Mouse (Mus musculus): Measurements from ENCODE around the gene Tas2r135. TPM values are rescaled to one million over a fixed set of nuclear protein-coding genes. Genes with fewer than 3 reads are reported as not detected.

Gene Tas2r135
- polyA plus RNA-seq, 1 experiment from 2014 or later = not detected

GRCm38 (mm10) chr6:42398285-42398684 lies 6.9 kb upstream of the Tas2r135 start:
- WGBS = 92% methylated on average over 3 of the region's 3 CpGs
- no peak for ATAC-seq (replicated peaks)
- no peak overlapping the region for H3K27ac ChIP-seq (replicated peaks)

GRCm38 (mm10) chr6:42398998-42399397 lies 6.2 kb upstream of the Tas2r135 start:
- H3K9ac ChIP-seq (replicated peaks) = no peak overlapping the region
- no peaks in the 10 kb centered on the region for H3K36me3 ChIP-seq
- ATAC-seq (replicated peaks) = no peak
- H3K4me3 ChIP-seq = no peak overlapping the region
- H3K27ac ChIP-seq (replicated peaks) = no peak overlapping the region
- no peaks in the 10 kb centered on the region for H3K4me1 ChIP-seq
- no peaks in the 10 kb centered on the region for H3K27me3 ChIP-seq
- H3K4me2 ChIP-seq (replicated peaks) = no peak overlapping the region
- 96% methylated on average over 1 of the region's 1 CpGs for WGBS
- no peaks in the 10 kb centered on the region for H3K9me3 ChIP-seq

More at GRCm38 (mm10) chr6:42398285-42398684, 6.9 kb upstream of the Tas2r135 start:
- Histone ChIP-seq H3K27me3 (no peaks in the 10 kb centered on the region), H3K9ac (replicated peaks) (no peak overlapping the region), H3K4me1 (no peaks in the 10 kb centered on the region), H3K4me2 (replicated peaks) (no peak overlapping the region), H3K4me3 (no peak overlapping the region), H3K36me3 (no peaks in the 10 kb centered on the region), H3K9me3 (no peaks in the 10 kb centered on the region)

GRCm38 (mm10) chr6:42399938-42400337 lies 5.3 kb upstream of the Tas2r135 start, which contains the start of gene Tas2r143:
Tas2r143 (plus strand) TSS chr6:42400238.
- Histone ChIP-seq H3K4me1 (no peaks in the 10 kb centered on the region), H3K4me3 (no peak within 1 kb of the TSS), H3K9ac (replicated peaks) (no peak within 1 kb of the TSS), H3K36me3 (no peaks in the 10 kb centered on the region), H3K4me2 (replicated peaks) (no peak within 1 kb of the TSS), H3K27me3 (no peaks in the 10 kb centered on the region), H3K27ac (replicated peaks) (no peak within 1 kb of the TSS), H3K9me3 (no peaks in the 10 kb centered on the region)
- WGBS = 86% methylated on average over 1 of the region's 1 CpGs
- ATAC-seq (replicated peaks) = no peak

GRCm38 (mm10) chr6:42419443-42419842 lies 14.2 kb downstream of the Tas2r135 start:
- no peak for ATAC-seq (replicated peaks)
- WGBS = 91% methylated on average over 2 of the region's 2 CpGs
- no peaks in the 10 kb centered on the region for H3K9me3 ChIP-seq
- no peaks in the 10 kb centered on the region for H3K27me3 ChIP-seq
- H3K4me2 ChIP-seq (replicated peaks) = no peak overlapping the region
- no peak overlapping the region for H3K4me3 ChIP-seq
- H3K9ac ChIP-seq (replicated peaks) = no peak overlapping the region
- H3K27ac ChIP-seq (replicated peaks) = no peak overlapping the region
- H3K4me1 ChIP-seq = no peaks in the 10 kb centered on the region
- H3K36me3 ChIP-seq = no peaks in the 10 kb centered on the region

- H3K27ac ChIP-seq (replicated peaks) = no peak overlapping the region
- no peak overlapping the region for H3K9ac ChIP-seq (replicated peaks)
- no peak for ATAC-seq (replicated peaks)
- WGBS = 80% methylated on average over 2 of the region's 2 CpGs
- no peaks in the 10 kb centered on the region for H3K27me3 ChIP-seq
- no peaks in the 10 kb centered on the region for H3K4me1 ChIP-seq
- H3K4me2 ChIP-seq (replicated peaks) = no peak overlapping the region
- H3K9me3 ChIP-seq = no peaks in the 10 kb centered on the region
- H3K36me3 ChIP-seq = no peaks in the 10 kb centered on the region
- no peak overlapping the region for H3K4me3 ChIP-seq
These were observed 16.2 kb downstream of the Tas2r135 start for GRCm38 (mm10) chr6:42421439-42421838.

GRCm38 (mm10) chr6:42424472-42424871 lies 19.2 kb downstream of the Tas2r135 start:
- no peak overlapping the region for H3K9ac ChIP-seq (replicated peaks)
- no peaks in the 10 kb centered on the region for H3K27me3 ChIP-seq
- H3K27ac ChIP-seq (replicated peaks) = no peak overlapping the region
- no peak for ATAC-seq (replicated peaks)
- H3K9me3 ChIP-seq = no peaks in the 10 kb centered on the region
- WGBS = 95% methylated on average over 3 of the region's 3 CpGs
- no peak overlapping the region for H3K4me2 ChIP-seq (replicated peaks)
- H3K36me3 ChIP-seq = no peaks in the 10 kb centered on the region
- no peaks in the 10 kb centered on the region for H3K4me1 ChIP-seq
- H3K4me3 ChIP-seq = no peak overlapping the region

- Histone ChIP-seq H3K4me2 (replicated peaks) (no peak overlapping the region), H3K36me3 (no peaks in the 10 kb centered on the region), H3K4me3 (no peak overlapping the region), H3K9ac (replicated peaks) (no peak overlapping the region), H3K4me1 (no peaks in the 10 kb centered on the region), H3K9me3 (no peaks in the 10 kb centered on the region), H3K27ac (replicated peaks) (no peak overlapping the region), H3K27me3 (no peaks in the 10 kb centered on the region)
- 87% methylated on average over 4 of the region's 4 CpGs for WGBS
- no peak for ATAC-seq (replicated peaks)
These were observed 21.1 kb downstream of the Tas2r135 start for GRCm38 (mm10) chr6:42426337-42426736.

- Histone ChIP-seq H3K9me3 (no peaks in the 10 kb centered on the region), H3K4me1 (no peaks in the 10 kb centered on the region), H3K27ac (replicated peaks) (no peak overlapping the region), H3K4me3 (no peak overlapping the region), H3K4me2 (replicated peaks) (no peak overlapping the region), H3K36me3 (no peaks in the 10 kb centered on the region), H3K9ac (replicated peaks) (no peak overlapping the region), H3K27me3 (no peaks in the 10 kb centered on the region)
- 59% methylated on average over 2 of the region's 2 CpGs for WGBS
- no peak for ATAC-seq (replicated peaks)
These were observed 28.3 kb downstream of the Tas2r135 start for GRCm38 (mm10) chr6:42433554-42433953.

- H3K9me3 ChIP-seq = no peaks in the 10 kb centered on the region
These were observed 29.2 kb downstream of the Tas2r135 start, which contains the start of gene Tas2r126 for GRCm38 (mm10) chr6:42434446-42434845. Tas2r126 (plus strand) TSS chr6:42434535.

GRCm38 (mm10) chr6:42435490-42435889 lies 30.3 kb downstream of the Tas2r135 start:
- ATAC-seq (replicated peaks) = no peak
- no peak overlapping the region for H3K9ac ChIP-seq (replicated peaks)
- no peak overlapping the region for H3K27ac ChIP-seq (replicated peaks)
- 62% methylated on average over 2 of the region's 2 CpGs for WGBS
- no peak overlapping the region for H3K4me2 ChIP-seq (replicated peaks)
- no peak overlapping the region for H3K4me3 ChIP-seq
- no peaks in the 10 kb centered on the region for H3K27me3 ChIP-seq
- no peaks in the 10 kb centered on the region for H3K9me3 ChIP-seq
- H3K4me1 ChIP-seq = no peaks in the 10 kb centered on the region
- H3K36me3 ChIP-seq = no peaks in the 10 kb centered on the region

More at GRCm38 (mm10) chr6:42434446-42434845, 29.2 kb downstream of the Tas2r135 start, which contains the start of gene Tas2r126:
- no peaks in the 10 kb centered on the region for H3K36me3 ChIP-seq
- no peaks in the 10 kb centered on the region for H3K27me3 ChIP-seq
- no peak within 1 kb of the TSS for H3K4me2 ChIP-seq (replicated peaks)
- 91% methylated on average over 6 of the region's 6 CpGs for WGBS
- H3K4me1 ChIP-seq = no peaks in the 10 kb centered on the region
- H3K9ac ChIP-seq (replicated peaks) = no peak within 1 kb of the TSS
- H3K4me3 ChIP-seq = no peak within 1 kb of the TSS
- no peak within 1 kb of the TSS for H3K27ac ChIP-seq (replicated peaks)
- ATAC-seq (replicated peaks) = no peak

- Histone ChIP-seq H3K9me3 (no peaks in the 10 kb centered on the region), H3K4me3 (no peak overlapping the region), H3K27ac (replicated peaks) (no peak overlapping the region), H3K9ac (replicated peaks) (no peak overlapping the region), H3K36me3 (no peaks in the 10 kb centered on the region), H3K4me1 (no peaks in the 10 kb centered on the region), H3K27me3 (no peaks in the 10 kb centered on the region), H3K4me2 (replicated peaks) (no peak overlapping the region)
- ATAC-seq (replicated peaks) = no peak
- 75% methylated on average over 2 of the region's 2 CpGs for WGBS
These were observed 36.2 kb downstream of the Tas2r135 start for GRCm38 (mm10) chr6:42441395-42441794.

- no peaks in the 10 kb centered on the region for H3K36me3 ChIP-seq
- no peak overlapping the region for H3K4me2 ChIP-seq (replicated peaks)
- no peaks in the 10 kb centered on the region for H3K27me3 ChIP-seq
- no peak for ATAC-seq (replicated peaks)
- no peak overlapping the region for H3K27ac ChIP-seq (replicated peaks)
- no peak overlapping the region for H3K9ac ChIP-seq (replicated peaks)
- H3K4me3 ChIP-seq = no peak overlapping the region
- no peaks in the 10 kb centered on the region for H3K4me1 ChIP-seq
- H3K9me3 ChIP-seq = no peaks in the 10 kb centered on the region
- WGBS = 87% methylated on average over 2 of the region's 2 CpGs
These were observed 39.3 kb downstream of the Tas2r135 start for GRCm38 (mm10) chr6:42444491-42444890.

- Histone ChIP-seq H3K4me1 (no peaks in the 10 kb centered on the region), H3K4me2 (replicated peaks) (no peak overlapping the region), H3K27me3 (no peaks in the 10 kb centered on the region), H3K36me3 (no peaks in the 10 kb centered on the region), H3K4me3 (no peak overlapping the region), H3K27ac (replicated peaks) (no peak overlapping the region), H3K9me3 (no peaks in the 10 kb centered on the region), H3K9ac (replicated peaks) (no peak overlapping the region)
- no peak for ATAC-seq (replicated peaks)
- WGBS = 70% methylated on average over 2 of the region's 2 CpGs
These were observed 42.1 kb downstream of the Tas2r135 start for GRCm38 (mm10) chr6:42447381-42447780.

Measured in forebrain, embryonic 15.5 days (tissue).